Mouse (Mus musculus) heart, postnatal 0 days (tissue): ENCODE results near the gene Lrch1.

Experiments
- CTCF ChIP-seq: IDR thresholded peaks from 2 replicates; pipeline ENCODE4 v1.5.1; 2016; ENCODE audit warnings: antibody characterized with exemption, control low read depth, low read depth
- EP300 ChIP-seq: IDR thresholded peaks from 2 replicates; pipeline ENCODE4 v1.6.1; 2016; ENCODE audit warnings: antibody characterized with exemption, low read depth

DNA sequence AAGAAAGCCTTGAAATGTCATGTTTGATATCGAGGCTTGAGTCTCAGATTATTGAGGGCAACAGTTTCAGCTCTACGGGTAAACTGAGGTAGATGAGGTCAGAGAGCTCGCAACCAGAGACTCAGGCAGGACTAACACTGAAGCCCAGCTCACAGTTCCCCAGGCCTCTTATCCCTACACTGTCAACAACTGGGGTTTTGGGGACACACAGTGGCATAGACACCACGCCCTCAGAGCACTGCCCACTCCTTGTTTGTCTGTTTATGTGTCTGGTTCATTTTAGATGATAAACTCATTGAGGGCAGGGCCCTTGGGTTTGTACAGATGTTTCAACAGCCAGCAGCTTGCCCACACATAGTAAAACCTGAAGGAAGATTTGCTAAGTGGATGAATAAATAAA lies 42.2 kb upstream of the Lrch1 start:
- TF ChIP-seq CTCF (no peak), EP300 (no peak)
